Mouse (Mus musculus) midbrain, embryonic 13.5 days (tissue): ENCODE data around the gene Gm20422. TPM values are rescaled to one million over a fixed set of nuclear protein-coding genes. Genes with fewer than 3 reads are reported as not detected.

Experiments used
- polyA plus RNA-seq: library from polyadenylated mRNA; unstranded; fragments of >200 nt; fragmentation: Nextera tagmentation; extraction: Ambion mirVana; gene quantifications from 2 replicates; pipeline ENCODE4 v1.2.1, GENCODE M21; 2015

Gm20422 gene
- polyA plus RNA-seq, 1 experiment from 2014 or later: 0.24 TPM

Other genes with a start within 250 kb of the Gm20422 start
- gene Zfp868, start 149.3 kb downstream of the Gm20422 start, polyA plus RNA-seq: 48.6 and 50.8 TPM in 2 replicates
- gene Zfp964, start 120.4 kb downstream of the Gm20422 start, polyA plus RNA-seq: 2.3 and 2.4 TPM in 2 replicates
- 28.4 and 28.8 TPM in 2 replicates for gene Zfp869, start 64.2 kb downstream of the Gm20422 start, polyA plus RNA-seq
- 9.2 and 10.2 TPM in 2 replicates for gene Zfp963, start 24.9 kb downstream of the Gm20422 start, polyA plus RNA-seq
- gene Atp13a1, start 16.3 kb upstream of the Gm20422 start, polyA plus RNA-seq: 46.6 and 49.0 TPM in 2 replicates
- 49.1 and 51.7 TPM in 2 replicates for gene Zfp866, start 16.3 kb upstream of the Gm20422 start, polyA plus RNA-seq
- gene Gmip, start 33.8 kb upstream of the Gm20422 start, polyA plus RNA-seq: 31.8 and 37.0 TPM in 2 replicates
- gene Lpar2, start 47.5 kb upstream of the Gm20422 start, polyA plus RNA-seq: 0.58 and 0.64 TPM in 2 replicates
- 59.2 and 65.0 TPM in 2 replicates for gene Pbx4, start 57.6 kb upstream of the Gm20422 start, polyA plus RNA-seq
- gene Cilp2, start 112.8 kb upstream of the Gm20422 start, polyA plus RNA-seq: 2.1 TPM in 2 replicates
- 3.7 and 4.1 TPM in 2 replicates for gene Tssk6, start 127.3 kb upstream of the Gm20422 start, polyA plus RNA-seq
- 174 and 181 TPM in 2 replicates for gene Ndufa13, start 127.7 kb upstream of the Gm20422 start, polyA plus RNA-seq
- 9.1 and 10.8 TPM in 2 replicates for gene Yjefn3, start 127.8 kb upstream of the Gm20422 start, polyA plus RNA-seq
- gene Gatad2a, start 221.5 kb upstream of the Gm20422 start, polyA plus RNA-seq: 26.0 and 27.7 TPM in 2 replicates